Mouse (Mus musculus) bone marrow macrophage, adult 2 months (primary cell): ENCODE results near the gene Lsr. TPM values are rescaled to one million over a fixed set of nuclear protein-coding genes. Genes with fewer than 3 reads are reported as not detected.
"Not testable (repeated sequence)": the region's sequence is repeated elsewhere in the genome, so short reads cannot be mapped to it uniquely, and the experiment has no call there.

Experiments
- H3K27ac ChIP-seq: 2 replicates; pipeline ENCODE4 v1.5.1; 2012; ENCODE audit warnings: low read depth, low read length; ENCODE audit not compliant: insufficient read depth
- H3K4me1 ChIP-seq: 2 replicates; pipeline ENCODE4 v1.6.1; 2012; ENCODE audit warnings: low read length; ENCODE audit not compliant: control insufficient read depth, insufficient read depth
- H3K4me3 ChIP-seq: 2 replicates; pipeline ENCODE4 v1.5.1; 2012; ENCODE audit warnings: mild to moderate bottlenecking, low read length, moderate library complexity; ENCODE audit not compliant: insufficient read depth
- CTCF ChIP-seq: IDR thresholded peaks from 2 replicates; pipeline ENCODE4 v1.5.1; 2012; ENCODE audit warnings: low read depth, mild to moderate bottlenecking, low read length, moderate library complexity
- POLR2A ChIP-seq: IDR thresholded peaks from 2 replicates; pipeline ENCODE4 v1.6.1; 2012; ENCODE audit warnings: mild to moderate bottlenecking, low read depth, low read length, borderline replicate concordance
- polyA plus RNA-seq: library from polyadenylated mRNA; stranded (reverse); fragments of >200 nt; gene quantifications from 2 replicates; pipeline ENCODE4 v1.2.4, GENCODE M21; 2012; ENCODE audit not compliant: missing spikeins, insufficient read depth, insufficient read length

Lsr gene
- polyA plus RNA-seq, 1 experiment, result 29.2 TPM

GRCm38 (mm10) chr7:30943909-30944635 lies 29.2 kb downstream of the Lsr start, which contains the start of gene Hamp:
Gene Hamp (minus strand): TSS chr7:30944032.
- TF ChIP-seq POLR2A, result no peak
- TF ChIP-seq CTCF, result no peak
- Histone ChIP-seq H3K27ac (no peak within 1 kb of the TSS), H3K4me3 (no peak within 1 kb of the TSS), H3K4me1 (0 out of 2 replicates have a peak, but pooled peaks cover 4% of the 10 kb centered on the region)

DNA sequence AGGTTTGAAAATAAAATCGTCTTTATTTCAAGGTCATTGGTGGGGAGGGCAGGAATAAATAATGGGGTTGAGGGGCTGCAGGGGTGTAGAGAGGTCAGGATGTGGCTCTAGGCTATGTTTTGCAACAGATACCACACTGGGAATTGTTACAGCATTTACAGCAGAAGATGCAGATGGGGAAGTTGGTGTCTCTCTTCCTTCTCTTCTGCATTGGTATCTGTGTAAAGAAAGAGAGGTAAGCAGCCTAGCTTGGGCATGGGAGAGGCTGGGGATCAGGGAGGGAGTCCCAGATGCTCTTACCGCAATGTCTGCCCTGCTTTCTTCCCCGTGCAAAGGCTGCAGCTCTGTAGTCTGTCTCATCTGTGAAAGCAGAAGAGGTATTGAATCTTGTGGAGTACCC lies 30.9 kb downstream of the Lsr start:
- H3K4me1 ChIP-seq, H3K27ac ChIP-seq: not testable (repeated sequence)

GRCm38 (mm10) chr7:30940070-30940469 lies 33.2 kb downstream of the Lsr start:
- H3K4me3 ChIP-seq, H3K27ac ChIP-seq, H3K4me1 ChIP-seq: not testable (repeated sequence)

More for the DNA sequence above, 30.9 kb downstream of the Lsr start:
- H3K4me3 ChIP-seq, result not testable (repeated sequence)

- not testable (repeated sequence) for H3K4me3 ChIP-seq, H3K27ac ChIP-seq, H3K4me1 ChIP-seq
These were observed 37.7 kb downstream of the Lsr start for GRCm38 (mm10) chr7:30935422-30936099.

GRCm38 (mm10) chr7:30924581-30924980 lies 48.7 kb downstream of the Lsr start, which contains the start of gene Hamp2:
Gene Hamp2 (minus strand): TSS chr7:30924681.
- H3K27ac ChIP-seq, H3K4me1 ChIP-seq, H3K4me3 ChIP-seq: not testable (repeated sequence)

DNA sequence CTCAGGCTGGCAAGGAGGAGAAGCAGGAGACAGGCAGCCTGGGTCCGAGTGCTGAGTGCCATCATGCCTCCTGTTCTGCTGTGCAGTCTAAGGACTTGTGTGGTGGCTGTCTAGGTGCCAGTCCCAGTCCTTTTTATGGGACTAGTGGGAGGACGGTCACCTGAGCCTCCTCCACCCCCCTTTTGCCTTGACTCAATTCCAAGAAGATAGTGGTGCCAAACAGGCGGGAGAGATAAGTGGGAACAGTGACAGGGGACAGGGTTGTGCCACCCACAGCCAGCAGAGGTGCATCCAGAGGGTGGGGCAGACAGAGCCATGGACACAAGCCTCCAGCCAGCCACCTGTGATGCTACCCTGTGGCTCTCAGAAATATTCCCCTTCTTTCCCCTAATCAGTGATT lies 49.2 kb downstream of the Lsr start:
- no peaks in the 10 kb centered on the region; the same call in 1 of the 2 replicates for H3K4me1 ChIP-seq
- H3K27ac ChIP-seq, result no peak overlapping the region
- no peak overlapping the region for H3K4me3 ChIP-seq
- TF ChIP-seq POLR2A, result no peak
- no peak for TF ChIP-seq CTCF

- H3K4me3 ChIP-seq, H3K27ac ChIP-seq, H3K4me1 ChIP-seq: not testable (repeated sequence)
These were observed 50.8 kb downstream of the Lsr start for GRCm38 (mm10) chr7:30922490-30922889.

DNA sequence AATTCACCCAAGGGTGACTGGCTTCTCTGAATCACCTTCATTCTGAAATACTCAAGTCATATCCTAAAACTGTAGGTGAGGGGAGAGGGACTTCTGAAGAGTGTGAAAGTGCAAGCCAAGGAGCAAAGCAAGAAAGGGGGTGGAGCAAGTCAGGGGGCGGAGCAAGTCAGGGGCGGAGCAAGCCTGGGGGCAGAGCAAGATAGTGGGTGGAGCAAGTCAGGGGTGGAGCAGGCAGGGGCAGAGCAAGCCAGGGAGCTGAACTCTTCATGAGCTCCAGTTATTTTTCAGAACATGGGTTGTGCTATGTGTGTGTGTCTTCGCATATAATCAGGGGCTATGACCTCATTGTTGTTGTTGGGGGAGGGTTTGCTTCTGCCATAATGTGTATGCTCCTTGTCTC lies 53.0 kb downstream of the Lsr start:
- no peak overlapping the region for H3K27ac ChIP-seq
- H3K4me3 ChIP-seq, result no peak overlapping the region
- TF ChIP-seq CTCF, result no peak
- no peak for TF ChIP-seq POLR2A
- H3K4me1 ChIP-seq, result peaks cover 9% of the 10 kb centered on the region

GRCm38 (mm10) chr7:30917219-30917618 lies 56.0 kb downstream of the Lsr start:
- no peak overlapping the region for H3K27ac ChIP-seq
- H3K4me1 ChIP-seq, result peaks cover 9% of the 10 kb centered on the region
- H3K4me3 ChIP-seq, result no peak overlapping the region
- TF ChIP-seq POLR2A (no peak), CTCF (no peak)

GRCm38 (mm10) chr7:30916713-30917112 lies 56.6 kb downstream of the Lsr start:
- Histone ChIP-seq H3K4me1 (peaks cover 9% of the 10 kb centered on the region), H3K4me3 (no peak overlapping the region), H3K27ac (no peak overlapping the region)
- TF ChIP-seq CTCF (no peak), POLR2A (no peak)

DNA sequence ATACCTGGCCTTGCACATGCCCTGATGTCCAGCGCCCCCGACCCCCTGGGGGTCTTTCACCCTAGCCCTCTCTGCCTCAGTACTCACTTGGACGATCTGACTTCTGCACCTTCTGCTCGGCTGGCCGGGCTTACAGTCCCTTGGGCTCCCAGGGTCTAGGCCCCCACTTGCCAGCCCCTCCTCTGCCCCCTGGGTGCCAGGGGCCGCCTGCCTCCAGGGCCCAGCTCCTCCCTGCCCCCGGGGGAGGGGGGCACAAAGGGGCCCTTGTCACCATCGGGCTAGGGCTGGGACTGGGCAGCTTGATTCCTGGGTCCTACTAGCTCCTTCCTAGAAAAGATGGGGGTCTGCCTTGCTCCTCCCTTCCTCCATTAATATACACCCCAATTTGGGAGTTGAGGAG lies 58.5 kb downstream of the Lsr start, which contains the start of gene Mag:
TSS of gene Mag (minus strand) at position 142 of the 400 bp plus-strand sequence.
- Histone ChIP-seq H3K27ac (no peak within 1 kb of the TSS), H3K4me1 (peaks cover 9% of the 10 kb centered on the region), H3K4me3 (no peak within 1 kb of the TSS)
- no peak for TF ChIP-seq POLR2A
- TF ChIP-seq CTCF, result no peak
